Mouse (Mus musculus): ENCODE measurements around the gene Pfkp. TPM values are rescaled to one million over a fixed set of nuclear protein-coding genes. Genes with fewer than 3 reads are reported as not detected.

Gene Pfkp
- polyA plus RNA-seq, 1 experiment from 2014 or later: 34.7 TPM

- no peak overlapping the region for H3K4me3 ChIP-seq (ENCODE audit: low read depth, low read length)
- H3K36me3 ChIP-seq (ENCODE audit: control insufficient read depth, insufficient read depth, low read length): no peaks in the 10 kb centered on the region
- no peaks in the 10 kb centered on the region for H3K9me3 ChIP-seq (ENCODE audit: control insufficient read depth, low read length)
- 86% methylated on average over 7 of the region's 7 CpGs for WGBS
- H3K27me3 ChIP-seq (ENCODE audit: control insufficient read depth, insufficient read depth, low read length): no peaks in the 10 kb centered on the region
- no peak overlapping the region for H3K27ac ChIP-seq (ENCODE audit: low read depth, low read length)
- no peak overlapping the region for H3K9ac ChIP-seq (ENCODE audit: low read length)
- ATAC-seq (ENCODE audit: low FRiP score) (no peak), DNase-seq (ENCODE audit: low spot score, missing footprints) (no peak)
- H3K4me1 ChIP-seq (ENCODE audit: control insufficient read depth, insufficient read depth, low read length): no peaks in the 10 kb centered on the region
- H3K4me2 ChIP-seq: no peak overlapping the region
These were observed 15.1 kb downstream of the Pfkp start for GRCm38 (mm10) chr13:6633524-6633923.

DNA sequence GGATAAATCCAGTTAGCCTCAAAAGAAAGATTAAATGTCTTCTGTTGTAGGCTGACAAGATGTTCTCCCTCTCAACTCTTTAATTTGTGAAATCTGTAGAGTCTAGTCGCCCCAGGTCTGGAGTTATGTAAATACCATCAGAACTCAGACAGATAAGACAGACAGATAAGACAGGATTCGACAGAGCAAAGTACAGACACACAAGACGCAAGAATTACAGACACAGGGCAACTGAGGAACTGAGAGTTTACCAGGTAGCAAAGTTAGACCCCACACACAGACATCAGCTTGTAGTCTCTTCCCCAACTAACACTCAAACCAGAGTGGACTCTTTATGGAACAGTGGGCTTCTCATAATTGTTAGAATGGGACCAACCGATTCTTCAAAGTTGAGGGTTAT lies 15.6 kb downstream of the Pfkp start:
- DNase-seq (ENCODE audit: low spot score, missing footprints): no peak
- ATAC-seq (ENCODE audit: low FRiP score): no peak
- Histone ChIP-seq H3K36me3 (ENCODE audit: control insufficient read depth, insufficient read depth, low read length) (no peaks in the 10 kb centered on the region), H3K4me1 (ENCODE audit: control insufficient read depth, insufficient read depth, low read length) (no peaks in the 10 kb centered on the region), H3K9ac (ENCODE audit: low read length) (no peak overlapping the region), H3K9me3 (ENCODE audit: control insufficient read depth, low read length) (no peaks in the 10 kb centered on the region), H3K27ac (ENCODE audit: low read depth, low read length) (no peak overlapping the region), H3K27me3 (ENCODE audit: control insufficient read depth, insufficient read depth, low read length) (no peaks in the 10 kb centered on the region), H3K4me3 (ENCODE audit: low read depth, low read length) (no peak overlapping the region), H3K4me2 (no peak overlapping the region)
- 82% methylated on average over 4 of the region's 4 CpGs for WGBS

DNA sequence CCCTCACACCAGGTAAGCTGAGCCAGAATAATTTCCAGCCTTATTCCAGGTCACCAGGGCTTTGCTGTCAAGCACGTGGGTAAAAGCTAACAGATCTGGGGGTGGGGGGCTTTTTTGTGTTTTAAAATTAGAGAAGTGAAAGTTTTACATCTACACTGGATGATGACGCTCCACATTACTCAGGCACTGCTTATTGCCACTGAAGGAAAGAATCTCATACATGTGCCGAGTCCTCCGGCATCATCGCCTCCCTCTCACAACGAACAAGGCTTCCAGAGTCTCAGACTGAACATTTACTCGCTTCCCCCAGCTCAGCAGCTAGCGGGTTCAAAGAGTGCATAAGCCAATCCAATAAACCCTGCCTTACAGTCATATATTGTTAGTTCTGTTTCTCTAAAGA lies 16.1 kb downstream of the Pfkp start:
- Histone ChIP-seq H3K9me3 (ENCODE audit: control insufficient read depth, low read length) (no peaks in the 10 kb centered on the region), H3K4me1 (ENCODE audit: control insufficient read depth, insufficient read depth, low read length) (no peaks in the 10 kb centered on the region), H3K4me2 (no peak overlapping the region), H3K9ac (ENCODE audit: low read length) (no peak overlapping the region), H3K4me3 (ENCODE audit: low read depth, low read length) (no peak overlapping the region), H3K27ac (ENCODE audit: low read depth, low read length) (no peak overlapping the region), H3K27me3 (ENCODE audit: control insufficient read depth, insufficient read depth, low read length) (no peaks in the 10 kb centered on the region), H3K36me3 (ENCODE audit: control insufficient read depth, insufficient read depth, low read length) (no peaks in the 10 kb centered on the region)
- ATAC-seq (ENCODE audit: low FRiP score) (no peak), DNase-seq (ENCODE audit: low spot score, missing footprints) (peak; percentile 66)
- 77% methylated on average over 8 of the region's 8 CpGs for WGBS

DNA sequence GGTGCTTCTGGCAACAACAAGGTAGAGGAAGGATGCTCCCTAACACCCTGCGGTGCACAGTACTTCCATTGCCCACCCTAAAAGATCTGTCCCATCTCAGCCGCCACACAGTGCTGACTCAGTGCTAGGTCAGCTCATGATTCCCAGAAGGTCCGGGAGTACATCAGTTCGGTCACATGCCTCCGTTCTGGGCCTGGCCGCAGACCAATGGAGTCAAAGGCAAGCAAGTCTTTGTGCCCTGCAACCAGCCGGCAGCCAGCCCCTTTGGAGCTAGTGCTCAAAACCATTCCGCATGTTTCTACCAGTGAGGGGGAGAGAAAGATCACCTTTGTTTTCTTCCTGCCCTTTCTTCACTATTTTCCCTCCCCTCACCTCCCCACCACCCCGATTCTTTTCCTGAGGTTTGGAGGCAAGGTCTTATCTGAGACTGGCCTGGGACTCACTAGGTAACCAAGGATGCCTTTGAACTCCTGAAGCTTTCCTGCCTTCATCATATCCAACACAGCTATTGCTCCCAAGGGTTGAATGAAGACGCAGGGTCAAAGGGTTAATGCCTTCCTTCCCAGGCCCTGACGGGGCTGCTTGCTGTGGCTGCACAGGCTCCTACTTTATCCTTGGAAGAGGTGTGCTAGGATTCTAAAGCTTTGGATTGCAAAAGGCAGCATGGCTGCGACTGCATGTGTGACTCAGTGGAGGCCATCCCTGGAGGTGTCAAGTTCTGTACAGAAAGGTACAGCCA lies 16.6 kb downstream of the Pfkp start:
- no peak overlapping the region for H3K9ac ChIP-seq (ENCODE audit: low read length)
- ATAC-seq (ENCODE audit: low FRiP score) (no peak), DNase-seq (ENCODE audit: low spot score, missing footprints) (peak; percentile 45)
- no peaks in the 10 kb centered on the region for H3K27me3 ChIP-seq (ENCODE audit: control insufficient read depth, insufficient read depth, low read length)
- H3K27ac ChIP-seq (ENCODE audit: low read depth, low read length): no peak overlapping the region
- no peaks in the 10 kb centered on the region for H3K4me1 ChIP-seq (ENCODE audit: control insufficient read depth, insufficient read depth, low read length)
- no peaks in the 10 kb centered on the region for H3K9me3 ChIP-seq (ENCODE audit: control insufficient read depth, low read length)
- H3K36me3 ChIP-seq (ENCODE audit: control insufficient read depth, insufficient read depth, low read length): no peaks in the 10 kb centered on the region
- WGBS: 70% methylated on average over 12 of the region's 12 CpGs
- H3K4me2 ChIP-seq: no peak overlapping the region
- no peak overlapping the region for H3K4me3 ChIP-seq (ENCODE audit: low read depth, low read length)

GRCm38 (mm10) chr13:6630660-6631059 lies 17.9 kb downstream of the Pfkp start:
- Histone ChIP-seq H3K9ac (ENCODE audit: low read length) (no peak overlapping the region), H3K4me3 (ENCODE audit: low read depth, low read length) (no peak overlapping the region), H3K27ac (ENCODE audit: low read depth, low read length) (no peak overlapping the region), H3K9me3 (ENCODE audit: control insufficient read depth, low read length) (no peaks in the 10 kb centered on the region), H3K27me3 (ENCODE audit: control insufficient read depth, insufficient read depth, low read length) (no peaks in the 10 kb centered on the region), H3K4me2 (no peak overlapping the region), H3K4me1 (ENCODE audit: control insufficient read depth, insufficient read depth, low read length) (no peaks in the 10 kb centered on the region), H3K36me3 (ENCODE audit: control insufficient read depth, insufficient read depth, low read length) (no peaks in the 10 kb centered on the region)
- no peak for DNase-seq (ENCODE audit: low spot score, missing footprints)
- WGBS: 91% methylated on average over 5 of the region's 5 CpGs
- no peak for ATAC-seq (ENCODE audit: low FRiP score)

DNA sequence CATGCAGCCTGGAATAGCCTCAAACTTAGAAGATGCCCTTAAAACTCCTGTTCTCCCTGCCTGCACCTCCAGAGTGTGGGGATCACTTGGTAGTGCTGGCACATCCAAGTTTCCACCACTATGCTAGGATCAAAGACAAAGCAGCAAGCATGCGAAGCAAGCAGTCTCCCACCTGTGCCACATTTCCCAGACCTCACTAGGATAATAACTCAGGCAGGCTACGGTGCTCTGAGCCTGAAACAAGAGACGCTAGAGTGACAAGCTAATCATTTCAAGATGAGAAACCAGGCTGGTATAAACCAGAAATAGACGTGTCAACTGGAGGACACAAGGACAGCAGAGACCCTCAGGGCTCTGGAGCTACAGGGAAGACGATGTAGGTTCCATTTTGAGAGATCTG lies 18.6 kb downstream of the Pfkp start:
- no peak overlapping the region for H3K9ac ChIP-seq (ENCODE audit: low read length)
- DNase-seq (ENCODE audit: low spot score, missing footprints) (peak; percentile 64), ATAC-seq (ENCODE audit: low FRiP score) (no peak)
- H3K4me1 ChIP-seq (ENCODE audit: control insufficient read depth, insufficient read depth, low read length): no peaks in the 10 kb centered on the region
- H3K4me3 ChIP-seq (ENCODE audit: low read depth, low read length): no peak overlapping the region
- H3K9me3 ChIP-seq (ENCODE audit: control insufficient read depth, low read length): no peaks in the 10 kb centered on the region
- no peaks in the 10 kb centered on the region for H3K27me3 ChIP-seq (ENCODE audit: control insufficient read depth, insufficient read depth, low read length)
- H3K36me3 ChIP-seq (ENCODE audit: control insufficient read depth, insufficient read depth, low read length): no peaks in the 10 kb centered on the region
- no peak overlapping the region for H3K27ac ChIP-seq (ENCODE audit: low read depth, low read length)
- WGBS: 78% methylated on average over 5 of the region's 5 CpGs
- no peak overlapping the region for H3K4me2 ChIP-seq

GRCm38 (mm10) chr13:6628998-6629764 lies 19.4 kb downstream of the Pfkp start:
- no peak for ATAC-seq (ENCODE audit: low FRiP score)
- no peak overlapping the region for H3K4me2 ChIP-seq
- no peak overlapping the region for H3K9ac ChIP-seq (ENCODE audit: low read length)
- H3K9me3 ChIP-seq (ENCODE audit: control insufficient read depth, low read length): no peaks in the 10 kb centered on the region
- peak; percentile 39 for DNase-seq (ENCODE audit: low spot score, missing footprints)
- H3K27me3 ChIP-seq (ENCODE audit: control insufficient read depth, insufficient read depth, low read length): no peaks in the 10 kb centered on the region
- 90% methylated on average over 14 of the region's 14 CpGs for WGBS
- no peaks in the 10 kb centered on the region for H3K4me1 ChIP-seq (ENCODE audit: control insufficient read depth, insufficient read depth, low read length)
- no peak overlapping the region for H3K27ac ChIP-seq (ENCODE audit: low read depth, low read length)
- no peaks in the 10 kb centered on the region for H3K36me3 ChIP-seq (ENCODE audit: control insufficient read depth, insufficient read depth, low read length)
- H3K4me3 ChIP-seq (ENCODE audit: low read depth, low read length): no peak overlapping the region

GRCm38 (mm10) chr13:6628261-6628660 lies 20.3 kb downstream of the Pfkp start:
- no peak overlapping the region for H3K4me3 ChIP-seq (ENCODE audit: low read depth, low read length)
- H3K9me3 ChIP-seq (ENCODE audit: control insufficient read depth, low read length): no peaks in the 10 kb centered on the region
- no peaks in the 10 kb centered on the region for H3K4me1 ChIP-seq (ENCODE audit: control insufficient read depth, insufficient read depth, low read length)
- no peak overlapping the region for H3K27ac ChIP-seq (ENCODE audit: low read depth, low read length)
- H3K27me3 ChIP-seq (ENCODE audit: control insufficient read depth, insufficient read depth, low read length): no peaks in the 10 kb centered on the region
- ATAC-seq (ENCODE audit: low FRiP score) (no peak), DNase-seq (ENCODE audit: low spot score, missing footprints) (peak; percentile 76)
- H3K9ac ChIP-seq (ENCODE audit: low read length): no peak overlapping the region
- 86% methylated on average over 3 of the region's 3 CpGs for WGBS
- H3K36me3 ChIP-seq (ENCODE audit: control insufficient read depth, insufficient read depth, low read length): no peaks in the 10 kb centered on the region
- H3K4me2 ChIP-seq: no peak overlapping the region

- Histone ChIP-seq H3K4me3 (ENCODE audit: low read depth, low read length) (no peak overlapping the region), H3K9me3 (ENCODE audit: control insufficient read depth, low read length) (no peaks in the 10 kb centered on the region), H3K4me1 (ENCODE audit: control insufficient read depth, insufficient read depth, low read length) (no peaks in the 10 kb centered on the region), H3K27me3 (ENCODE audit: control insufficient read depth, insufficient read depth, low read length) (no peaks in the 10 kb centered on the region), H3K27ac (ENCODE audit: low read depth, low read length) (no peak overlapping the region), H3K36me3 (ENCODE audit: control insufficient read depth, insufficient read depth, low read length) (no peaks in the 10 kb centered on the region), H3K4me2 (no peak overlapping the region), H3K9ac (ENCODE audit: low read length) (no peak overlapping the region)
- WGBS: 97% methylated on average over 3 of the region's 3 CpGs
- DNase-seq (ENCODE audit: low spot score, missing footprints) (peak; percentile 39), ATAC-seq (ENCODE audit: low FRiP score) (no peak)
These were observed 21.2 kb downstream of the Pfkp start for GRCm38 (mm10) chr13:6627352-6627751.
